In genomic region chr16:10489904-10490457, GRCm38 (mm10) we compare ENCODE assay signal across 10 mouse cellular contexts. TPM values are rescaled to one million over a fixed set of nuclear protein-coding genes. Genes with fewer than 3 reads are reported as not detected.
A peak's percentile ranks its signal among the peaks of the same experiment; 100 is the strongest.
DNase-seq lines count a peak whose midpoint lies in the region; ATAC-seq lines count a peak whose summit lies in the region.
"Had no signal": no experiment of that assay in that cellular context is flagged by ENCODE, and none has a peak within 500 bp of the region (broad histone marks: within the 10 kb centered on the region; RNA-seq: fewer than 3 reads in every experiment).

No protein-coding gene starts in this region.

- no peaks in the 10 kb centered on the region for H3K36me3 ChIP-seq in kidney, embryonic 15.5 days
- no peaks in the 10 kb centered on the region for H3K36me3 ChIP-seq in embryonic facial prominence, embryonic 11.5 days (replicated peaks; ENCODE audit: control insufficient read depth, insufficient read depth, low read depth, low read length)
- no peaks in the 10 kb centered on the region for H3K36me3 ChIP-seq in hindbrain, embryonic 16.5 days (ENCODE audit: control insufficient read depth, insufficient read depth, low read length)
- H3K36me3 ChIP-seq in midbrain, embryonic 15.5 days (replicated peaks) = no peaks in the 10 kb centered on the region

- 15% methylated on average over 13 of the region's 14 CpGs for WGBS in kidney, embryonic 15.5 days
- 20% methylated on average over 13 of the region's 14 CpGs for WGBS in embryonic facial prominence, embryonic 11.5 days
- WGBS in hindbrain, embryonic 16.5 days = 24% methylated on average over 13 of the region's 14 CpGs
- 22% methylated on average over 14 of the region's 14 CpGs for WGBS in midbrain, embryonic 15.5 days

- H3K27me3 ChIP-seq in kidney, embryonic 15.5 days = peaks cover 14% of the 10 kb centered on the region; the same call in 1 of the 2 replicates
- H3K27me3 ChIP-seq in embryonic facial prominence, embryonic 11.5 days (ENCODE audit: control insufficient read depth, insufficient read depth, low read length) = 0 out of 2 replicates have a peak, but pooled peaks cover 2% of the 10 kb centered on the region
- no peaks in the 10 kb centered on the region for H3K27me3 ChIP-seq in hindbrain, embryonic 16.5 days (replicated peaks; ENCODE audit: control insufficient read depth, insufficient read depth, low read length)
- H3K27me3 ChIP-seq in midbrain, embryonic 15.5 days (replicated peaks) = no peaks in the 10 kb centered on the region

- DNase-seq in kidney, adult 11 months = no peak
- no peak for DNase-seq in embryonic facial prominence, embryonic 11.5 days (ENCODE audit: low spot score)
- no peak for DNase-seq in left cerebral cortex, adult 11 months (ENCODE audit: low spot score)
- DNase-seq in ovary, postnatal 10 days (ENCODE audit: low spot score) = no peak
- no peak for DNase-seq in spleen, adult 18-20 months
- DNase-seq: cerebellum, adult 8-10 months; right cerebral cortex, postnatal 25 days had no signal

- H3K4me1 ChIP-seq in kidney, embryonic 15.5 days = peaks cover 16% of the 10 kb centered on the region
- H3K4me1 ChIP-seq in embryonic facial prominence, embryonic 11.5 days (ENCODE audit: control insufficient read depth, insufficient read depth, low read length) = peaks cover 4% of the 10 kb centered on the region
- no peaks in the 10 kb centered on the region for H3K4me1 ChIP-seq in hindbrain, embryonic 16.5 days (ENCODE audit: control insufficient read depth, insufficient read depth, low read depth, low read length)
- H3K4me1 ChIP-seq in midbrain, embryonic 15.5 days = 0 out of 2 replicates have a peak, but pooled peaks cover 6% of the 10 kb centered on the region

- peak; percentile 76 for ATAC-seq in kidney, embryonic 15.5 days (replicated peaks; ENCODE audit: low FRiP score)
- no peak for ATAC-seq in embryonic facial prominence, embryonic 11.5 days (replicated peaks; ENCODE audit: insufficient number of reproducible peaks, low FRiP score, low TSS enrichment, low read depth)
- ATAC-seq in hindbrain, embryonic 16.5 days = no peak
- no peak for ATAC-seq in midbrain, embryonic 15.5 days (replicated peaks)

- H3K4me3 ChIP-seq in kidney, embryonic 15.5 days (replicated peaks) = peak overlapping the region; percentile 28
- H3K4me3 ChIP-seq in embryonic facial prominence, embryonic 11.5 days (ENCODE audit: low read depth, low read length) = no peak overlapping the region
- no peak overlapping the region for H3K4me3 ChIP-seq in hindbrain, embryonic 16.5 days (ENCODE audit: low read length)
- no peak overlapping the region for H3K4me3 ChIP-seq in midbrain, embryonic 15.5 days

- H3K9me3 ChIP-seq in kidney, embryonic 15.5 days (replicated peaks) = no peaks in the 10 kb centered on the region; the same call in 1 of the 2 replicates
- no peaks in the 10 kb centered on the region for H3K9me3 ChIP-seq in embryonic facial prominence, embryonic 11.5 days (replicated peaks; ENCODE audit: control insufficient read depth, low read length)
- no peaks in the 10 kb centered on the region for H3K9me3 ChIP-seq in hindbrain, embryonic 16.5 days (ENCODE audit: control insufficient read depth, low read length)
- no peaks in the 10 kb centered on the region for H3K9me3 ChIP-seq in midbrain, embryonic 15.5 days

- peak overlapping the region; percentile 54 for H3K27ac ChIP-seq in kidney, embryonic 15.5 days
- H3K27ac ChIP-seq in embryonic facial prominence, embryonic 11.5 days (replicated peaks; ENCODE audit: low read depth, low read length) = no peak overlapping the region
- no peak overlapping the region for H3K27ac ChIP-seq in hindbrain, embryonic 16.5 days (ENCODE audit: low read depth, low read length)
- H3K27ac ChIP-seq in midbrain, embryonic 15.5 days = no peak overlapping the region

- H3K9ac ChIP-seq in kidney, embryonic 15.5 days = no peak overlapping the region
- H3K9ac ChIP-seq in embryonic facial prominence, embryonic 11.5 days (replicated peaks; ENCODE audit: low read length) = no peak overlapping the region
- no peak overlapping the region for H3K9ac ChIP-seq in hindbrain, embryonic 16.5 days (ENCODE audit: low read depth, low read length)
- H3K9ac ChIP-seq in midbrain, embryonic 15.5 days = no peak overlapping the region

- peak overlapping the region; percentile 56 for H3K4me2 ChIP-seq in kidney, embryonic 15.5 days
- H3K4me2 ChIP-seq in embryonic facial prominence, embryonic 11.5 days (ENCODE audit: low read depth, low read length) = peak overlapping the region; percentile 27
- H3K4me2 ChIP-seq in hindbrain, embryonic 16.5 days (ENCODE audit: low read length) = peak overlapping the region; percentile 39
- peak overlapping the region; percentile 33 for H3K4me2 ChIP-seq in midbrain, embryonic 15.5 days

RNA-seq across cellular contexts. Expression of gene Ciita, which starts 10.1 kb away (rescaled TPM):
- polyA plus RNA-seq in kidney, embryonic 15.5 days (2015; fragmentation: Nextera tagmentation; extraction: Ambion mirVana) = 0.49 and 1.0 TPM in 2 replicates
- polyA plus RNA-seq in embryonic facial prominence, embryonic 11.5 days (2014; fragmentation: Nextera tagmentation; extraction: Ambion mirVana) = 0.13 and 0.14 TPM in 2 replicates
- 0.46 and 0.54 TPM in 2 replicates for polyA plus RNA-seq in hindbrain, embryonic 16.5 days (2015; fragmentation: Nextera tagmentation; extraction: Ambion mirVana)
- polyA plus RNA-seq in midbrain, embryonic 15.5 days (2015; fragmentation: Nextera tagmentation; extraction: Ambion mirVana) = 0.39 and 0.95 TPM in 2 replicates

RNA-seq across cellular contexts. Expression of gene Tvp23a, which starts 42.8 kb away (rescaled TPM):
- 12.7 and 15.8 TPM in 2 replicates for polyA plus RNA-seq in kidney, embryonic 15.5 days (2015; fragmentation: Nextera tagmentation; extraction: Ambion mirVana)
- polyA plus RNA-seq in embryonic facial prominence, embryonic 11.5 days (2014; fragmentation: Nextera tagmentation; extraction: Ambion mirVana) = 22.8 and 23.7 TPM in 2 replicates
- 48.9 and 52.1 TPM in 2 replicates for polyA plus RNA-seq in hindbrain, embryonic 16.5 days (2015; fragmentation: Nextera tagmentation; extraction: Ambion mirVana)
- polyA plus RNA-seq in midbrain, embryonic 15.5 days (2015; fragmentation: Nextera tagmentation; extraction: Ambion mirVana) = 54.4 and 54.7 TPM in 2 replicates

RNA-seq across cellular contexts. Expression of gene Dexi, which starts 52.9 kb away (rescaled TPM):
- polyA plus RNA-seq in kidney, embryonic 15.5 days (2015; fragmentation: Nextera tagmentation; extraction: Ambion mirVana) = 18.4 and 18.5 TPM in 2 replicates
- polyA plus RNA-seq in embryonic facial prominence, embryonic 11.5 days (2014; fragmentation: Nextera tagmentation; extraction: Ambion mirVana) = 24.0 and 29.1 TPM in 2 replicates
- polyA plus RNA-seq in hindbrain, embryonic 16.5 days (2015; fragmentation: Nextera tagmentation; extraction: Ambion mirVana) = 8.7 and 16.9 TPM in 2 replicates
- polyA plus RNA-seq in midbrain, embryonic 15.5 days (2015; fragmentation: Nextera tagmentation; extraction: Ambion mirVana) = 17.1 and 17.8 TPM in 2 replicates

RNA-seq across cellular contexts. Expression of gene Clec16a, which starts 55.2 kb away (rescaled TPM):
- 34.7 and 35.0 TPM in 2 replicates for polyA plus RNA-seq in kidney, embryonic 15.5 days (2015; fragmentation: Nextera tagmentation; extraction: Ambion mirVana)
- 32.1 and 37.3 TPM in 2 replicates for polyA plus RNA-seq in embryonic facial prominence, embryonic 11.5 days (2014; fragmentation: Nextera tagmentation; extraction: Ambion mirVana)
- polyA plus RNA-seq in hindbrain, embryonic 16.5 days (2015; fragmentation: Nextera tagmentation; extraction: Ambion mirVana) = 60.7 and 66.7 TPM in 2 replicates
- 73.9 and 89.0 TPM in 2 replicates for polyA plus RNA-seq in midbrain, embryonic 15.5 days (2015; fragmentation: Nextera tagmentation; extraction: Ambion mirVana)
